Mouse (Mus musculus) natural killer cell, adult 2 months (primary cell): ENCODE results near the gene Gabpb2.
A peak's percentile ranks its signal among the peaks of the same experiment; 100 is the strongest.
"Not testable (repeated sequence)": the region's sequence is repeated elsewhere in the genome, so short reads cannot be mapped to it uniquely, and the experiment has no call there.

Experiments used
- DNase-seq, 2 experiments: peaks; one replicate each; pipeline ENCODE4 v3.0.0; 2022; ENCODE audit warnings: low spot score in 2 of 2

Gabpb2 gene

DNA sequence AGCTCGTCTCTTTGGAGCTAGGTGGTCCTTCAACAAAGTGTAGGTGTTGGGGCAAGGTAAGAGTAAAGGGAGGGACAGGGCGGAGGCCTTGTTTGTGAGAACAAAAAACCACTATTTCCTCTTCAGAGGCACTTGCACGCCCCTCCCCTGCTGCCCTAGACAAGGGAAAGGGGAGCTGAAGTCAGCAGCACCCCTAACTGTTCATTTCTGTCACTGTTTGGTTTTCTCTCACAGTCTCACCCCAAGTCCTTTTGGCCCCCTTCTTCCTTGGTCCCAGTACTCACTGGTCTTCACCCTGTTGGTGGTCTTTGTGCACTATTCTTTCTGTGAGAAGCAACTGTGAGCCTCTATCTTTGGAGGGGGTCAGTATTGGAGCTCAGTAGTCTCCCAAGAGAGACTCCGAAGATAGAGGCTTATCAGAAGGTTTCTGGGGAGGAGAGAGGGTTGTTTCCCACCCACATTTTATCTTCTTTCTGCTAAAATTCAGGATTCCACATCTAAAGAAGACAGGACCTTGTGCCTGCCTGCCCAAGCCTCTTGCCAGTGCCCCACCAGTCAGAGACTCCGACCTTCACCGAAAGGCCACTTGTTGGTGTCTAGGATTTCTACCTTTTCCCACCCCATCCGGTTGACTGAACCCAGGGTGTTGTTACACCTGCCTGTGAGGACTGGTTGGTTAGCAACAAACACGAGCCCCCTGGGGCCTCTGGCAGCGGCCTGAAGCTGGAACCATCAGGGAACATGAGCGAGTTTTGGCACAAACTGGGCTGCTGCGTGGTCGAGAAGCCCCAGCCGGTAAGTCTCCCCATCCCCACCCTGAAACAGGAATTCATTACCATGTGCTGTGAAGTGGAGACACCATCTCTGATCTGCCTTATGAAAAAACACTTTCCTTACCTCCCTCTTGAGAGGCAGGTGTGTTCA lies 13.8 kb upstream of the Gabpb2 start, which contains the start of gene Mllt11:
TSS of gene Mllt11 (minus strand) at position 874 of the 924 bp plus-strand sequence.
- DNase-seq, result peak; percentile 50 to 52

DNA sequence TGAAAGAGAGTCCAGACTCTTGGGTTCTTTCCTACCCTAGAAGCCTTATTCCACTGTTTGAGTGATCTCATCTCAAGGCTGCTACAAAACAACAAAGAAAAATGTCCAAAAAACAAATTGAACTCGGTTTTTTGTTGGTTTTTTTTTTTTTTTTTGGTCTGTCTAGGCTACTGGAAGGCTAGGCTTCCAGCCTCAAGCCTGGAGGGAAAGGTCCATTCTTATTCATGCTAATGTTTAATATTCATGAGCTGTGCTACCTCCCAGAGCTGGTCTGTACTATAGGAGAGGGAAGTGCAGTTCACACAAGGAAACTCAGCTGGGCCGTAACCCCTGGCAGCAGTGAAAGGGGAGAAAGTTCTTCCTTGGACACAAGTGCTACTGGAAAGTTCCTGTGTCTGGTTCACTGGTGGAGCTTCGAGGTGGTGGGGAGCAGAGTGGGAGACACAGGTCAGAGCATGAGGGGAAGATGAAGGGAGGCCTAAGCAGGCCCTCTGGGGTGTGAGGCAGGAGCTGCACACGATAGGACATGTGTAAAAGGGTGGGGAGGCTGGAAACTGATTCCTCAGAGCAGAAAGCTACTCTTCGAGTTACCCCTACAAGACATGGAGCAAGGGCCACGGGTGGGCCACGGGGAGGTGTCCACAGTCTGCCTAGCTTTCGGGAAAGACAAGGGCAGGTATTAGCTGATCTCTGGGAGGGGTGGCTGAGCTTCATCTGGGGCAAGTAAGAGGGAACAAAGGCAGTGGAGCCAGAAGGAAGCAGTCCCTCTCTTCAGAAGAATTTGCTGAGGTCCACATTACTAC lies 13.0 kb upstream of the Gabpb2 start:
- DNase-seq, result peak in 1 of 2 experiments; percentile 11

DNA sequence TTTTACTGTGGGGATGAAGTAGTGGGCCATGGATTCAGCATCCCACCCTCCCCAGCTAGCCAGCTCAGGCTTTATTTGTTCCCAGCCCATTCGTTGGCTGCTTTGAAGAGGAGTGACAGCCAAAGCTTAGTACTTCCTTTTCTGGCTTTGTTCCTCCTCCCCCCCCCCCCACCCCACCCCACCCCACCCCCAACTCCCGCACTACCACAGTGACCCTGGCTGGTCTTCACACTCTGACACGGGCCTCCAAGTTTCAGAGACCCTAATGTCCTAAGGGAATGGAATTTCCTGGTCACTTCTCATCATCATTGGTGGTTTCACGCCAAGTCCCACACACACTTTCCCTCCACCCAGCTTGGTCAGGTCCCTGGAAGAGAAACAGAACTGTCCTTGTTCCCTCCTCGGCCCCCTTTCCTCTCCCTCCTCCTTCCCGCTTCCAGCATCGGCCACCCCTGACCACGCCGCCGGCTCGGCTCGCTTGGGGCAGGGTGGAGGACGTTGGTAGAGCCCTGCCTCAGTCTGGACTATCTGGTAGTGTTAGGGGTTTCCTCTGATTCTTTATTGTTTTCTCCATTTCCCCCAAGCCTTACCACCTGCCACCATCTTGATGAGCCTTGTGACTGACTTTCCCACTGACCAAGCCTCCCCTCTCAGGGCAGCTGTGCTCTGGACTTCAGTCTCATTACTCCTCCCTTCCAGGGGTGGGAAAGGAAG lies 12.2 kb upstream of the Gabpb2 start:
- DNase-seq, result peak in 1 of 2 experiments; percentile 36

DNA sequence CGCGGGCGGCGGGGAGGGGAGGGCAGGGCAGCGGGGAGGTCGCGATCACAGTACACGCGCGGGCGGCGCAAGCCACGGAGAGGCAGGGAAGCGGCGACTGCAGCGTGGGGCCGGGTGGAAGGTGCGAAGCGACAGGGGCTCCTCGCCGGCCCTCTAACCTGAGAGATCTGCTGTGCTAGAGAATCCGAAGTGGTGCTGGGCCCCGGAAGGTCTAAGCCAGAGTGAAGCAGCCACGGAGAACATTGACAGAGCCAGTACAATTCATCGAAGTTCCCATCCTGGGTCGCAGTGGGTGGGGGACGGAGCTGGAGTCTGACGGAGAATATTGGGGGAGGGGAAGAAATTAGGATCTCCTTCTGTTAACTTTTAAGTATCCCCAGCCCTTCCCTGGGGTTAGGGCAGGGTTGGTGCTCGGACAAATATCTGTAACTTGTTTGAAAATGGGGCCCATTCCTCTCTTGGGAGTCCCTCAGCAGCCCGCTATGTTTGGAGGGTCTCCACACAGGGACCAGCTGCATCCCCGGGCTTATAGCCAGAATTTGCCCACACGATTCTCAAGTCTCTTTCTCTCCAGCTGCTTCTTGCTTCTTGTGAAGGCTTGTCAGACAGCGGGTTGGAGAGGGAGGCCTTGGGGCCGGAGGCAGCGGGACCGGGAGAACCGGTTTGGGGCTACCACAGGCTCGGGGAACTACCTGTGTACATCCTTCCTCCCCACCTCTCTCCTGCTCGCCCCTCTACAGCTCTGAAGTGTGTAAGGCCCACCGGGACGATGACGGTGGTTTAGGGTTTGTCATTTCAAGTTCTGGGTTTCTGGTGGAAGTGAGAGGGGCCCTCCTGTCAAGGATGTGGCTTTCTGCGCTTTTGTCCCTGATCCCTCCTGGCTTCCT lies 11.4 kb upstream of the Gabpb2 start:
- DNase-seq, result peak; percentile 18 to 27

DNA sequence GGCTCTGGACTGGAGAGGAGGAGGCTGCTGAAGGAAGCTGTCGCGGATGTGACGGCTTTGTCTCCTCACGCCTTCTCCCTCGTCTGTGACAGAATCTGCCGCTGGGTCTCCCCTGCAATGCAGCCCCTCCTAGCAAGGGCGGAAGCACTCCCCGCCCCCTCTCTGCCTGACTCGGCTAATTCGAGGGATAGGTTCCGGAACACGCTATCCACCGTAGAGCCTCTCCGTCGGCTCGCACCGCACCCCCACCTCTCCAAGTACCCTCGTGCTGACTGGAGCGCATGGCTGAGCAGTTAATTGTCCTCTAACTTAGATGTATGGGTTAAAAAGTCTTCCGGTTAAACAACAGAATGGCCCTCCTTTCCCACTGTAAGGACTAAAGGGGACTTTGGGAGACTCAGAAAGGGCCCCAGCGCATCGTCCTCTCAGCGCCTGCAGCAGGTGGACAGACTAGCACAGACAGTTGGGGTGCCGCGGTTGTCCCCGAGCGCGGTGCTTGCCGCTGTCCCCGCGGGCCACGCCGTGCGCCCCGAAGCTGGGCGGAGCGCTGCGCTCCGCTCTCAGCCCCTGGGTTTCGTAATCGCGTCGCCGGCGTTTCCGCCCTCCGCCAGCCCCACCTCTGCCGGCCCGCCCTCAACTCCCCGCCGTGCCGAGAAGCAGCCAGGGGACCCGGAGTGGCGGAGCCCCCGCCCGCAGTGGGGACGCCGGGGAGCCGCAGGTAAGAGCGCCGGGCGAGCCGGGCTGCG lies 10.6 kb upstream of the Gabpb2 start, which contains the start of gene Cdc42se1:
TSS of gene Cdc42se1 (plus strand) at position 585 of the 746 bp plus-strand sequence.
- peak; percentile 70 to 76 for DNase-seq

DNA sequence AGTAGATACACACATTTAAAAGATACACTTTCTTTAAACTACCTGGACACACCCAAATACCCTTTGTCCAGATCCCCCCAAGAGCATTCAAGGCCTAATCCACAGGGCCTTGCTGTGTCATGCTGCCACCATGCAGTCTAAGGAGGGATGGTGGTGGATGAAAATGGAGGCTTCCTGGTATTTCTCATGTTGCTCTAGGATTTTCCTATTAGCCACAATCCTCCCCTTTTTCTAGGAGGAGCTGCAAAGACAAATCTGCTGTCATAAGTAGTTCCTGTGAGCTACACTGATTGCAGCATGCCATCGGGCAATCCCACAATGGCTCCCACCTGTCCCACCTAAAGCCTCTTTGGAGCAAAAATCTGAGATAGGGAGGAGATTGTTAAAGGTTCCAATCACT lies 9.5 kb upstream of the Gabpb2 start:
- no peak for DNase-seq

DNA sequence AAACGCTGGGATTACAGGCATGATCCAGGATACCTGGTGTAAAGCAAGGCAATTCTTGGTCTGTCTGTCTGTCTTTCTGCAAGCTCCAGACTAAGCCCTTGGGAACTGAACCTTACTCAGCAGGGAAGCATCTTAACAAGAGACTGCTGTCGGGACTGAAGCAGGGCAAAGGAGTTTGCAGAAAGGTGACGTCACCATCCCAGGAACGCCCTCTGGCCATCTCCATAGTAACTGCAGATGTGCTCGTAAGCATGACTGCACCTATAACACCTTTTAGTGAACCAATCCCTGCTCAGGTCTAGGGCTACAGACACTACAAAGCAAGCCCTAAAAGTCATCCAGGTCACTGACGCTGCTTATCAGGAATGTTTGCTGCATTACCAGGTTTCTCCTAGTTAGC lies 6.6 kb upstream of the Gabpb2 start:
- DNase-seq, result no peak

DNA sequence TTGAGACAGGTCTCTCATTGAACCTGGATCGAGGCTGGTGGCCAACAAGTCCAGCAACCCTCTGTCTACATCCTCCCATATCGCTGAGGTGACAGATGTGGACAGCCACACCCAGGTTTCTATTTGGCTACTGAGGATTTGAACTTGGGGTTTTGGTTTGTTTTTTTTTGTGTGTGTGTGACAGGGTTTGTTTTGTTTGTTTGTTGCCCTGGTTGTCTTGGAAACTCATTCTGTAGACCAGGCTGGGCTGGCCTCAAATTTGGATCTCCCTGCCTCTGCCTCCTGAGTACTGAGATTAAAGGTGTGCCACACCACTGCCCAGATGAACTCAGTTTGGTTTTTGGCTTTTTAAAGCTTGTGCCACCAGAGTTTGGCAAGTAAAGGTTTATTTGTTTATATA lies 5.3 kb upstream of the Gabpb2 start:
- peak in 1 of 2 experiments; percentile 20 for DNase-seq

DNA sequence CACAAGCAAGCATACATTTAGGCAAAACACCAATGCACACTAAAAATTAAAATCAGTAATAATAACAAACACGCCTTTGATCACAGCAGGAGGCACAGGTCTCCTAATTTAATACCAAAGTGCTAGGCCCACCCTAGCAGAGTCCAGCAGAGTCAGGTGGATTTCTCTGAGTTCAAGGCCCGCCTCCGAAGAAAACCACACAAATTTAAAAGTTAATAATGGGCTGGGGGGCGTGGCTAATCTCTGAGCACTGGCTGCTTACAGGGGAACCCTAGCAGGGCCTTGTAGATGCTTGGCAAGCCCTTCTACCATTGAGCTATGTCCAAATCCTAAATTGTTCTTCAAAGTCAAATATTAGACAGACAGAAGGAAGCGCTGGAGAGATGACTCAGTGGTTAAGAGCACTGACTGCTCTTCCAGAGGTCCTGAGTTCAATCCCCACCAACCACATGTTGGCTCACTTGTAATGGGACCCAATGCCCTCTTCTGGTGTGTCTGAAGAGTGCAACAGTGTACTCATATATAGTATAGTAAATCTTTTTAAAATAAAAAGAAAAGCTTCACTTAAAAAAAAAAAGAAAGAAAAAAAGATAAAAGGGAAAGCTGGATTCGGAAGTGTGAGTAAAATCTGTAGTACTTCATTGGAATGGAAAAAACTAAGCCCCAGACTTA lies 886 bp upstream of the Gabpb2 start:
- no peak for DNase-seq

DNA sequence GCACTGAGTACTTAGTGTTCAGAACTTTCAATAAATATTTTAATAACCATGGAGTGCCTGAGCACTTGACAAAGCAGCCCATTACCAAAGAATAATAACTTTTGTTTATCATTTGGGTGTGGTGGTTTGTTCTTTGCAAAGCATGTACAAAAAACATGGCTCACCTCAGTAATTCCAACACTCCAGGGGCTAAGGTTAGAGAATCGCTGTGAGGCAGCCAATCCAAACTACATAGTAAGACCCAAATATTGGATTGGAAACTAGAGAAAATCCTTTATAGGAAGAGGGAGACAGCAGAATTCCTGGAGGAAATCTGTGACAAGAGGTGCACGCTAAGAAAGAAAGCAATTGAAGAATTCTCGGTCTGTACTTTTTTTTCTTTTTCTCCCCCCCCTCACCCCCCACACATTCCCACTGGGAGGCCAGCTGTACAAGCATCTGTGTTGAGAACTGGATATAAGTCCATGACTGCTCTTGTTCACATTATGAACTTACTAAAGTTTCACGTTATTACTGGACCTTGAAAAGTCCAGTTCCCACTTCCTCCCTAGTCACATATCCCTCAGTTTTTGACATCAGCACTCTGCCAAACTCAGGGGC lies 961 bp downstream of the Gabpb2 start:
- no peak for DNase-seq

DNA sequence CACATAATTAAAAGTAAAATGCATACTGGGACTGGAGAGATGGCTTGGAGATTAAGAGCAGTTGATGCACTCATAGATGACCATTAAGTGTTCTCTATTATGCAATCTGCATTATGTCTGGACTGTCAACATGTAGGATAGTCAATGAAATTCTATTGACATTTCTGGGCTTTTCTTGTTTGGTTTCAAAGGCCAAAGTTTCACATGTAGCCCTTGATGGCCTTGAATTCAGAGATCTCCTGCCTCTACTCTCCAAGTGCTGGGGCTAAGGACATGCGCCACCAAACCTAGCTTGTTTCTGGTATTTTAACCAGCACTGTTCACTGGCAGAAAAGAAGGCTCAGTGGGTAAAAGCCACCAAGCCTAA lies 4.1 kb downstream of the Gabpb2 start:
- no peak for DNase-seq

DNA sequence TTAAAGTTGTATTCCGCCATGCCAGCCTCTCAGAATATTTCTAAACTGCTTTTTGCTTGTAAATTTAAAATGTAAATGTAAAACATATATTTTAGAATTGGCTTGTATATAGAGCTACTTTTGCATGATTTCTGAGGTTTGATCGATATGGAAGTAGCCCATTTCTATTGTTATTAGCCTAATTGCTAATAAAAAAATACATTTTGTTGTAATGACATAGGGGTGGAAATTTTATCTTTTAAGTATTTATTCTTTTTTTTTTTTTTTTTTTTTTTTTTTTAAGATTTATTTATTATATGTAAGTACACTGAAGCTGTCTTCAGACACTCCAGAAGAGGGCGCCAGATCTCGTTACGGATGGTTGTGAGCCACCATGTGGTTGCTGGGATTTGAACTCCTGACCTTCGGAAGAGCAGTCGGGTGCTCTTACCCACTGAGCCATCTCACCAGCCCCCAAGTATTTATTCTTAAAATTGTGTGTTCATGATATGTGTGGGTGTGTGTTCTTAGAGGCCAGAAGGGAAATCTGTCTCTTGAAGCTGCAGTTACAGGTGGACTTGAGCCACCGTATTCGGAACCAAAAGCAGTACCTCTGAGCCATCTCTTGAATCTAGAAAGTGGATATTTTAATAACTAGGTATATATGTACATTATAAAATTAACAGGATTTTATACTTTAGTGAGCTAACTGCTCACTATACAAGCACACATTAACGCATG lies 4.7 kb downstream of the Gabpb2 start:
- DNase-seq, result not testable (repeated sequence)

DNA sequence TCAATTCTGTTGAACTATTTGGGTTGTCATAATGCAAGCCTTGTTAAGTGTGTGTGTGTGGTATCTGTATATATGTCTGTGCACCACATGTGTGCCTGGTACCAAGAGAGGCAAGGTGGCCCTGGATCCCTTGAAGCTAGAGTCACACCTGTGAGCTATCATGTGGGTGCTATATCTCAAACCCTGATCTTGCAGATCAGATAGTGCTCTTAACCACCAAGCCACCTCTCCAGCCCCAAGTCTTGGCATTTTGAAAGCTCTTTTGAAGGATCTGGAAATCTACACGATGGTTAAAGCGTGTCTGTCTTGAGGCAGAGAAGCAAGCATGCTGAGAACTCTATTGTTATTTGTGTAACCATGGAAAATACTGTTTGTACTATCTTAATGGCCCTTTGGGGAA lies 7.1 kb downstream of the Gabpb2 start:
- DNase-seq, result no peak

DNA sequence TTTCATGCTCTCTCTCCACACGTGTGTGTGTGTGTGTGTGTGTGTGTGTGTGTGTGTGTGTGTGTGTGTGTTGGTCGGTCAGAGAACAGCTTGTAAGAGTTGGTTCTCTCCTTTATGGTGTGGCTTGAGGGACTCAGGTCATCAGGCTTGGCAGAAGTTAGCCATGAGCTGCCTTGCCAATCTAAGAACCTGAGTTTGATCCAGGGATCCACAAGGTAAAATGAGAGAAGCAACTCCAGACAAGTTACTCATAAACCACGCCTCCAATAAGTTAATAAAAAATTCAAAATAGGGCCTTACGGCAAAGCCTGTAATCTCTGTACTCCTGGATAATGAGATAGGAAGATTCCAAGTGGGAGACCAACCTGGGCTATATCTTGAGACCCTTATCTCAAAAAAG lies 9.4 kb downstream of the Gabpb2 start:
- DNase-seq, result no peak

DNA sequence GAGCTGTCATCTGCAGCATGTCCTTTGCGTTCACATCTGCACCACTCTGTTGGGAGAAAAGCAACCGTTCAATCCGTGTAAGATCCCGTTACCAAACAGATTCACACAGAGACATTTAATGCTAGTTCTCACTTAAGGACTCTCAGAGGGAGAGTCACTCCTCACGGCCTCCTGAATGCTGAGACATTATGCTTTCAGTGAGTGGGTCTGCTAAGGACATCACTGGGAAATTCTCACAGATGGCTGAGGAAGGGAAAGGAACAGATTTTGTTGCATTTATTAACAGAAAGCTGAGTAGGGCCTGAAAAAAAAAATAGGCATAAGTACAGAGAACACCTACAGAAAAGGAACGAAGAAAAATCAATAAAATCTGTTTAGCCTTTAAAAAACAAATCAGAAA lies 13.8 kb downstream of the Gabpb2 start:
- DNase-seq, result no peak

DNA sequence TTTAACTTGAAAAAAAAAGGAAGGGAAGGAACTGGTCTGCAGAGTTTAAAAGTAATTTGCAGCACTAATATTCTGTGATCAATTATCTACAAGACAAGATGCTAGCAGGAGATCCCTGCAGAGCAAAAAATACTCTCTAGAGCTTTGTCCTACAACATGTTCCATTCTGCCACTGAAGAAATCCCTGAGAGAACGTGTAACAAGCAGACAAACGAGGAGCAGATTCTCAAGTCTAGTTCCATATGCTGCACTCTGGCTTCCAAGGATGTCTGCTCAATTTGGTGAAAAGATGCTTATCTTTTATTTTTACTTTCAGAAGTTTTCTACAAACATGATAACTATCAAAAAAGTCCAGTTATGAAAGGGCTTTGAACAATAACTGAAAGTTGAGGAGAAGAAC lies 17.2 kb downstream of the Gabpb2 start:
- no peak for DNase-seq

DNA sequence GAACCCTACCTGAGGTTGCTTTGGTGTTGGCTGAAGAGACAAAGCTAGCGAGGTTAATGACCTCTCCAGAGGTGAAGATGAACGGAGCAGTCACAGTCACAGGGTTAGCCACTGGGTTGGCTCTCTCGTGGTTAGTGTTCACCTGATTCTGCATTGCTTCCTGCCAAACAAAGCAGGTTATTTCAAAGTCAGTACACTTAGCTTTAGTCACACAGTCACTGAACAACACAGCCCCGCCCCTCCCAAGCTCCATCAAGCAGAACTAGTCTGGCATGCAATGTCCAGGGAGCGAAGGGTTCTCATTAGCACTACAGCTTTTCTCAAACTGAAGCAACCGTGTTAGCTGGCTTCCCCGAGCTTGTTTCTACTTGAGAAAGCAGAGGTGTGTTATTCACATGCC lies 17.6 kb downstream of the Gabpb2 start:
- no peak for DNase-seq

DNA sequence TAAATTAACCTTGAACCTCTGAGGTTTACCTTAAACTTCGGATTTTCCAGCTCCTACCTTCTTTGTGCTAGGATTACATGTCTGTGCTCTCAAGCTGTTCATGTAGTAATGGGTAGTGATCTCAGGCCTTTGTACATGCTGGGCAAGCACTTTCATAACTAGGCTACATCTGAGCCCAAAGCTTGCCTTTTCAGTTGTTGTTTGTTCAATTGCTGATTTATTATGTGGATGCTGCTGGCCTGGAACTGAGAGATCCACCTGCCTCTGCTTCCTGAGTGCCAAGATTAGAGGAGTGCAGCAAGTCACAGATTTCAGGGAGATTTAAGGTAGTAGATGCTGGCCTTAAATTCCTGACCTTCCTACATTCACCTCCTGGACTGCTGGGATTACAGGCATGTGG lies 18.6 kb downstream of the Gabpb2 start:
- no peak for DNase-seq

DNA sequence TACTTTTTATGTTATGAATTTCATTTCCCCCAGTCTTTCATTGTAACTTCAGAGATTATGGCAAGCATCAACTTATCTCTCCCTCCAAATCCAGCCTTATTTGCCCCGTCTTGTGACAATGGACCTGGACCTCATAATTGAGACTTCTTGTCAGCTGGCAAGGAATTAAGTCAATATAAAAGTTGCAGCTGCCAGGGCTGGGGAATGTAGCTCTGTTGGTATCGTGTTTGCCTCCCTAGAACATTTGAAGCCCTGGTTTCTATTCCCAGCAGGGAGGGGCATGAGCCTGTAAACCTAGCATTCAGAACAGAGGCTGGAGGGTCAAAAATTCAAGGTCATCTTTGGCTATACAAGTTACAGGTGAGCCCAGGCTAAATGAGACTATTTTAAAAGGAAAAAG lies 21.9 kb downstream of the Gabpb2 start:
- no peak for DNase-seq
